Mouse (Mus musculus) G1E (cell line): ENCODE results near the gene Gzmd.

Experiments
- CTCF ChIP-seq: IDR thresholded peaks from 2 replicates; pipeline ENCODE4 v1.5.1; 2012; ENCODE audit warnings: low read depth, low read length, inconsistent platforms, mixed read lengths
- GATA1 ChIP-seq: IDR thresholded peaks from 2 replicates; pipeline ENCODE4 v1.6.1; 2012; ENCODE audit warnings: borderline replicate concordance, low read length, inconsistent platforms, mixed read lengths
- GATA2 ChIP-seq: IDR thresholded peaks from 2 replicates; pipeline ENCODE4 v1.6.1; 2012; ENCODE audit warnings: low read depth, low read length, inconsistent platforms, borderline replicate concordance
- POLR2AphosphoS5 ChIP-seq: IDR thresholded peaks from 2 replicates; pipeline ENCODE4 v1.6.1; 2012; ENCODE audit warnings: low read depth, low read length, inconsistent platforms; ENCODE audit not compliant: insufficient replicate concordance

DNA sequence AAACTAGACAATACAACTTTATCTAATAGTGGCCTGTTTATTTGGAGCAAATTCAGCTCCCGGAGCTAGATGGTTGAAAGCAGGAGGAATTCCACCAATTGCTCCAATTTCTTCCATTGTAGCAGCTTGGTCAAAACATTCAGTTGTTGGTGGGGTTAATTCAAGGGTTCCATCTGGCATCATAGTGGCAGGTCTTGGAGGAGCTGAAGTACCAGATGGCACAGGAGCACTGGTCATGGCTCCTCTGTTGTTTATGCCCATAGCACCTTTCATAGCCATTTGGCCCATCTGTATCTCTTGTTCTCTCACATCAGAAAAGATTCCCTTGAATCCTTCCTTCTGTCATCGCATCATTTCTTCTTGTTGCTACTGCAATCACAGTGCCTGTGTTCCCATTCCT is 29.7 kb upstream of the Gzmd start:
- TF ChIP-seq CTCF (no peak), POLR2AphosphoS5 (no peak), GATA2 (no peak), GATA1 (no peak)
